Mouse (Mus musculus): ENCODE measurements around the gene Noxo1.
A peak's percentile ranks its signal among the peaks of the same experiment; 100 is the strongest.
"Not testable (repeated sequence)": the region's sequence is repeated elsewhere in the genome, so short reads cannot be mapped to it uniquely, and the experiment has no call there.

The Noxo1 gene

GRCm38 (mm10) chr17:24696011-24696697 is at the start of gene Noxo1, which contains the start of gene Gfer:
TSS of gene Noxo1 (plus strand) at chr17:24696234.
TSS of gene Gfer (minus strand) at chr17:24696156.
- peak; percentile 89 to 91 for DNase-seq

- no peak for DNase-seq
Measured at GRCm38 (mm10) chr17:24646381-24646780, 49.7 kb upstream of the Noxo1 start.

- peak; percentile 42 to 50 for DNase-seq
Measured at GRCm38 (mm10) chr17:24647493-24647892, 48.5 kb upstream of the Noxo1 start.

GRCm38 (mm10) chr17:24648731-24649377 is 47.2 kb upstream of the Noxo1 start:
- peak; percentile 59 to 65 for DNase-seq

DNA sequence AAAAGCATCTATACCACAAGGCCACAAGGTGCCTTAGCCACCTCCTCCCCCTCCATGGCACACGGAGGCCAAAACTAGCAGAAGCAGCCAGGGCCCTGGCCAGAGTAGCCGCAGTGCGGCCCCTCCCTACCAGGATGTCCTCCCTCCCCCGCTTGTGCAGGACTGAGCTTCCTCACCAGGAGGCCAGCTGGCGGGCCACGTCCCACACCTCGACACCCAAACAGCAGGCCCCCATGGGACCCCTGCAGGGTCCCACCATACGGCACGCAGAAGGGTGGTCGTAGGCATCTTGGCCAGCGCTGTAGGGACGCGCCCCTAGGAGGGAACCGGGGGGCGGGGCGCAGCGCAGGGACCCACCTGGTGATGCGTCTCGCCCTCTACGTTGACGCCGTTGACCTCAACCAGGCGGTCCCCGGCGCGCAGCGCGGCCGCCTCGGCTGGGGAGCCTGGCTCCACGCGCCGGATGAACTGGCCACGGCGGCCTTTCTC is 46.4 kb upstream of the Noxo1 start:
- peak; percentile 75 to 78 for DNase-seq

GRCm38 (mm10) chr17:24650070-24650616 is 45.9 kb upstream of the Noxo1 start, which contains the start of gene Slc9a3r2:
TSS of gene Slc9a3r2 (minus strand) at chr17:24650327.
- peak; percentile 77 to 84 for DNase-seq

GRCm38 (mm10) chr17:24650766-24651165 is 45.3 kb upstream of the Noxo1 start:
- DNase-seq = no peak

GRCm38 (mm10) chr17:24651835-24652234 is 44.2 kb upstream of the Noxo1 start:
- no peak for DNase-seq

GRCm38 (mm10) chr17:24653967-24654710 is 41.9 kb upstream of the Noxo1 start:
- peak; percentile 78 to 84 for DNase-seq

- DNase-seq = no peak
Measured at GRCm38 (mm10) chr17:24654969-24655368, 41.1 kb upstream of the Noxo1 start.

GRCm38 (mm10) chr17:24658017-24658758 is 37.8 kb upstream of the Noxo1 start, which contains the start of gene Npw:
TSS of gene Npw (minus strand) at chr17:24658457.
- DNase-seq = no peak

- DNase-seq = not testable (repeated sequence)
Measured at GRCm38 (mm10) chr17:24667011-24667410, 29.0 kb upstream of the Noxo1 start.

GRCm38 (mm10) chr17:24667416-24667815 is 28.6 kb upstream of the Noxo1 start:
- peak; percentile 79 to 88 for DNase-seq

- DNase-seq = not testable (repeated sequence)
Measured at GRCm38 (mm10) chr17:24669214-24669544, 26.9 kb upstream of the Noxo1 start.

DNA sequence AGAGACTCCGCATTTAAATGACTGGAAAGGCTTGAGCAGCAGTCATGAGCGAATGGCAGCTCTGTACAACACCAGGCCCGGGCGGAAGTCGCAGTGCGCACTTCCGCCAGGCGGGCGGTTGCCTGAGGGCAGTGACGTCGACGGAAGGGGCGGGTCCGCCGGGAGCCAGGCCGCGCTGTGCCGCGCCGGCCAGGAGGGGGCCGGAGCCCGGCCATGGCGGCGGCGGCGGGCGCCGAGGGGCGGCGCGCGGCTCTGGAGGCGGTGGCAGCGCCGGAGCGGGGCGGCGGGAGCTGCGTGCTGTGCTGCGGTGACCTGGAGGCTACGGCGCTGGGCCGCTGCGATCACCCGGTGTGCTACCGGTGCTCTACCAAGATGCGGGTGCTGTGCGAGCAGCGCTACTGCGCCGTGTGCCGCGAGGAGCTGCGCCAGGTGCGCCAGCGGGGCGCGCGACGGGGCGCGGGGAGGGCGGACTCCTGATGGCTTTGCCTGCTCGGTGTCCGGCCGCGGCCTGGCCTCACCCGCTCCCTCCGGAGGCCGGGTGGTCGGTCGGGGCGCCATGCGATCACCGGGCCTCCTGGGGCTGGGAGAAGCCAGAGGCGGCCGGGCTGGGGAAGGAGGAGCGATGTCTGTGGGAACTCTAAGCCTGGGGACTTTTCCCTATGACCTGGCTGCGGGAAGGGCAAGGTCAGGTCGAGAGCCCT is 26.3 kb upstream of the Noxo1 start, which contains the start of gene Zfp598:
Zfp598 (plus strand) TSS at position 143 of the 701 bp plus-strand sequence.
- DNase-seq = peak; percentile 96 to 98

DNA sequence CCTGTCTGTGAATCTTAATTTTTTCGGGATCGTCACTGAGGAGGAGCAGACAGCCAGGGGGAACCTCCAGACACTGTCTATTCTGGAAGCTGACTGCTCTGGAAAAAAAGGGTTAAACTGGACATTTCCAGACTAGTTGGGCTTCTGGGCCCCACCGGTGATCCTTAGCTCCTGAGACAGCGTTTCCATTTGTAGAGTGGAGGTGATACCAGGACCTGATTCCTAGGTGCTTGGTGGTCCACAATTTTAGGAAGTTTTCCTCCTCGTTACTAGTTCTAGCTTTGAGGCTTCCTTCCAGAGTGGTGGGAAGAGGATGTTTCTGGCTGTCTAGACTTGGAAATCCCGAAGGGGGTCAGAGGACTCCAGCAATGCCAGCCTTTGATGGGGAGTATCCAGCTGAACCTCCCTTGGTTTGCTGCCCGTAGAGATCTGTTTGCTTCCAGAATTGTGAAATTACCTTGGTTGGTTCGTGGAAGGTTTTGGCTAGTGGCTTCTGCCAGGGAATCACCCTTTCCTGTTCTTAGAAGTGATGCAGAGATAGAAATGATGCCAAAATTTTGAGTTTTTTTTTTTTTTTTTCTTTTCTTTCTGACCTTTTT is 25.7 kb upstream of the Noxo1 start:
- DNase-seq = peak in 1 of 2 experiments; percentile 12

DNA sequence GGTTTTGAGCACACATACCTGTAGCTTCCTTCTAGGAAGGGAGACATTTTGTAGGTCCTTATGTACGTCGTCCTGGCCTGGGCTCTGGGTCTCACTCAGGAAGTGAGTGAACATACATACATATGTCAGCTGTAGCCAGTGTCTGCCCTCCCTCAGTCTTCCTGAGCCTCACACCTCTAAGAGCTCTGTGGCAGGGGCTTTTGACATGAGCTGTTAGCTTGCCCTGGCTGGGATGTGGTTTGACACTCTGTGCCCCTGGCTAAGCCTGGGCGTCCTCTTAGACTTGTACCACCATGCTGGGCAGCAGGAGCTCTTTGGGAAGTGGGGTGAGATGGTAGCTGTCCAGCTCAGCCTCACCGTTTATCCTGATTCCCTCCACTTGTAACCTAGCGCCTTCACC is 24.7 kb upstream of the Noxo1 start:
- DNase-seq = no peak

DNA sequence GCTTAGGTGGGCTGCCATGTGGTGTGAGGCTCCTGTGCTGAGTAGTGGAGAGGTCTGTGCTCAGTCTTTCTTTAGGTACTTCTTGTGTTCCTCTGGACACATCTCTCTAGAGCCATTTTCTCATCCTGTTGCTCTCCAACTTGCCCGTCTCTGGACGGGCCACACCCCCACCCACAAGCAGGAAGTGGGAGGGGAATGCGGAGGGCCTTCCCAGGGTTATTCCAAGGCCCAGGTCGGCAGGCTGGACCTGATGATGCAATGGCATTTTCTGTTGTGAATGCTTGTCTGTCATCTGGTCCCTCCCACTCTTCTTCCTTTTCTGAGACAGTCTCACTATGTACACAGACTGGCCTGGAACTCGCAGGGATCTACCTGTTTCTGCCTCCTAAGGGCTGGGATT is 23.9 kb upstream of the Noxo1 start:
- peak in 1 of 2 experiments; percentile 10 for DNase-seq

GRCm38 (mm10) chr17:24674277-24674676 is 21.8 kb upstream of the Noxo1 start:
- DNase-seq = peak in 1 of 2 experiments; percentile 15

GRCm38 (mm10) chr17:24676187-24676586 is 19.8 kb upstream of the Noxo1 start:
- DNase-seq = peak; percentile 71 to 73

DNA sequence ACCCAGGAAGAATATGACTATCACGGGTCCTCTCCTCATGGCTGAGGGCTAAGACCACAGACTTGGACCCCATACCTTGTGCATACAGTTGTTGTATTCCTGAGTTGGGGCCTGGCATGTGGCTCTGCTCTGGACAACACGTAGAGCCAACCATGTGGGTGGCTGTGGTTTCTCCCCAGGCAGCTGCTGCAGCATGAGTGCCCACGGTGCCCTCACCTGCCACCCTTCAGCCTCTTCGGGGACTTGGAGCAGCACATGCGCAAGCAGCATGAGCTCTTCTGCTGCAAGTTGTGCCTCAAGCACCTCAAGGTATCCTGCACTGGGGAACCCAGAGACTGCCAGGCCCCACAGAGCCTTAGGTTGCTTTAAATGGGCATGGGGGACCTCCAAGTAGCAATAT is 19.2 kb upstream of the Noxo1 start:
- no peak for DNase-seq

Measured in cerebellum, adult 18-20 months (tissue).